Mouse (Mus musculus): ENCODE data around the gene Dnmt1. TPM values are rescaled to one million over a fixed set of nuclear protein-coding genes. Genes with fewer than 3 reads are reported as not detected.

The Dnmt1 gene
- 15.4 and 18.3 TPM in 2 replicates for polyA plus RNA-seq (2012; rRNA removed)

DNA sequence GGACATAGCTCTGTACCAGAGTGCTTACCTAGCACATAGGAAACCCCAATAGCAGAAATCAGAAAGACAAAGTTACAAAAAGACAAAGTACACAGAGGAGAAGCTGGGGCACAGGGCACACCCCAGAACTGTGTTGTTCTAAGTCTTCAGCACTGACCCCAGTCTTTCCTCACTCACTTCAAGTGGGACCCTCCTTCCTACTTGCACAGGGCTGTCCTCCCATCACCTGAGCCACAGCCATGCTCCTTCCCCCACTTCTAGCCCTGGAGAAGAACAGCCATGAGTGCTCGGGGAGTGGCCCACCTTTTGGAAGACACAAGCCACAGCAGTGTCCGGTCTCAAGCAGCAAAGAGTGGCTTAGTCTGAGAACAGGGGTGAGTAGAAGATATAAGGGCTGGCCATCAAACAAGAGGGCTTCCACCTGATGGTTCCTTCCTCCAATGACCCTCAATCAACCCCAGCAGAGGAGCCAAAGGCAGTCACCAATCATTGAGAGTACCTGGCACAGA lies at the start of gene Dnmt1:
TSS of gene Dnmt1 (minus strand) at position 459 of the 509 bp plus-strand sequence.
- no peak within 1 kb of the TSS for H3K4me3 ChIP-seq (ENCODE audit: control insufficient read depth, low read depth, low read length)
- H3K27me3 ChIP-seq (ENCODE audit: control insufficient read depth, insufficient read depth, low read length), result no peaks in the 10 kb centered on the region
- no peaks in the 10 kb centered on the region for H3K36me3 ChIP-seq (ENCODE audit: control insufficient read depth, insufficient read depth, low read length)
- peaks cover 2% of the 10 kb centered on the region for H3K4me1 ChIP-seq (ENCODE audit: control insufficient read depth, insufficient read depth, low read length)
- TF ChIP-seq CTCF (IDR thresholded peaks at IDR 0.05; ENCODE audit: control insufficient read depth, insufficient read depth, insufficient replicate concordance, low read depth, low read length), result no peak
- no peak within 1 kb of the TSS for H3K27ac ChIP-seq (ENCODE audit: control insufficient read depth, insufficient read depth, low read depth, low read length)

DNA sequence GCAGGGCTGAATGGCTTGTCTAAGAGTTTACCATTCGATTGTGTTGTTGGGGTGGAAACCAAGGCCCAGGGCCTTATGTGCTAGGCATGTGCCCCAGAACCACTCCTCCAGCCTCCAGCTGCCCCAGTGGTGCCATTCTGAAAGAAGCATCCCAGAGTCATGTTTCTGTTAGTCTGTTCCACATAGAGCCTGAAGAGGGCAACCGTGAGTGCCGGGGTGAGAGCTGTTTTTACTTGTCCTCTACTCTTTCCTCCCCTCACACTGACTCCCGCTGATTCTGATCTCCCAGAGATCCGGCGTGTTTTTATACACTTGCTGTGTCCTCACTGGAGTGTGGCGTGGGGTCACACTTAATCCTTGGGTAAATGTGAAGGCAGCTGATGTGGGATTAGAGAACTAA lies 48.3 kb upstream of the Dnmt1 start:
- peaks cover 3% of the 10 kb centered on the region; the same call in 1 of the 2 replicates for H3K4me1 ChIP-seq (ENCODE audit: control insufficient read depth, insufficient read depth, low read length)
- TF ChIP-seq CTCF (IDR thresholded peaks at IDR 0.05; ENCODE audit: control insufficient read depth, insufficient read depth, insufficient replicate concordance, low read depth, low read length), result no peak
- no peak for TF ChIP-seq POLR2A (IDR thresholded peaks at IDR 0.05; ENCODE audit: control insufficient read depth, low read depth, low read length)
- H3K36me3 ChIP-seq (ENCODE audit: control insufficient read depth, insufficient read depth, low read length), result peaks cover 2% of the 10 kb centered on the region; the same call in 1 of the 2 replicates
- no peak overlapping the region for H3K27ac ChIP-seq (ENCODE audit: control insufficient read depth, insufficient read depth, low read depth, low read length)
- H3K4me3 ChIP-seq (ENCODE audit: control insufficient read depth, low read depth, low read length), result no peak overlapping the region
- H3K27me3 ChIP-seq (ENCODE audit: control insufficient read depth, insufficient read depth, low read length), result no peaks in the 10 kb centered on the region

DNA sequence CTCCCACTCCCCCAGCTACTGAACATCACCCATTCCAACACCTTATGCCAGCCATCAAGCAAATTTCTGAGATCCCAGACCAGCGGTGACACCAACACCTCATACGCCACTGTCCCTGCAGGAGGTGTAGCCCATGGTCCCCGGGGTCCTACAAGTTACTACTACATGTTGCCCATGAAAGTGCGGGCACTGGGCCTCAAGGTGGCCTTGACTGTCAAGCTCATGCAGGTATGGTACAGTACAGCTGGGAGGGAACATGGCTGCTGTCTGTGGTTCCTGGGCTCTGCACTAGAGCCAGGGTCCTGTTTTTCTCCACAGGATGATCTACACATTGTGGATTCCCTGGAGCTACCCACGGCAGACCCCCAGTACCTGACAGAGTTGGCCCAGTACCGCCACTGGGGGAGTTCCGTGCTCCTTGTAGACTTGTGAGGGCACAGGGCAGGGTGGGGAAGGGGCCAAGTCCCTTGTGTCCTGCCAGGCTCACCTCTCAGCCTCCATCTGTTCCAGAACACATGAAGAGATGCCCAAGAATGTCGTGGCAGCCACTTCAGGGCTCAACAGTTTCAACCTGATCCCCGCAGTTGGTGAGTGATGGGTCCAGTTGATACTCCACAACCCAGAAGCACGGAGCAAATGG lies 47.7 kb upstream of the Dnmt1 start:
- no peaks in the 10 kb centered on the region for H3K27me3 ChIP-seq (ENCODE audit: control insufficient read depth, insufficient read depth, low read length)
- H3K4me1 ChIP-seq (ENCODE audit: control insufficient read depth, insufficient read depth, low read length), result peaks cover 3% of the 10 kb centered on the region; the same call in 1 of the 2 replicates
- H3K27ac ChIP-seq (ENCODE audit: control insufficient read depth, insufficient read depth, low read depth, low read length), result no peak overlapping the region
- no peak overlapping the region for H3K4me3 ChIP-seq (ENCODE audit: control insufficient read depth, low read depth, low read length)
- H3K36me3 ChIP-seq (ENCODE audit: control insufficient read depth, insufficient read depth, low read length), result peaks cover 2% of the 10 kb centered on the region; the same call in 1 of the 2 replicates
- TF ChIP-seq CTCF (IDR thresholded peaks at IDR 0.05; ENCODE audit: control insufficient read depth, insufficient read depth, insufficient replicate concordance, low read depth, low read length) (no peak), POLR2A (IDR thresholded peaks at IDR 0.05; ENCODE audit: control insufficient read depth, low read depth, low read length) (no peak)

DNA sequence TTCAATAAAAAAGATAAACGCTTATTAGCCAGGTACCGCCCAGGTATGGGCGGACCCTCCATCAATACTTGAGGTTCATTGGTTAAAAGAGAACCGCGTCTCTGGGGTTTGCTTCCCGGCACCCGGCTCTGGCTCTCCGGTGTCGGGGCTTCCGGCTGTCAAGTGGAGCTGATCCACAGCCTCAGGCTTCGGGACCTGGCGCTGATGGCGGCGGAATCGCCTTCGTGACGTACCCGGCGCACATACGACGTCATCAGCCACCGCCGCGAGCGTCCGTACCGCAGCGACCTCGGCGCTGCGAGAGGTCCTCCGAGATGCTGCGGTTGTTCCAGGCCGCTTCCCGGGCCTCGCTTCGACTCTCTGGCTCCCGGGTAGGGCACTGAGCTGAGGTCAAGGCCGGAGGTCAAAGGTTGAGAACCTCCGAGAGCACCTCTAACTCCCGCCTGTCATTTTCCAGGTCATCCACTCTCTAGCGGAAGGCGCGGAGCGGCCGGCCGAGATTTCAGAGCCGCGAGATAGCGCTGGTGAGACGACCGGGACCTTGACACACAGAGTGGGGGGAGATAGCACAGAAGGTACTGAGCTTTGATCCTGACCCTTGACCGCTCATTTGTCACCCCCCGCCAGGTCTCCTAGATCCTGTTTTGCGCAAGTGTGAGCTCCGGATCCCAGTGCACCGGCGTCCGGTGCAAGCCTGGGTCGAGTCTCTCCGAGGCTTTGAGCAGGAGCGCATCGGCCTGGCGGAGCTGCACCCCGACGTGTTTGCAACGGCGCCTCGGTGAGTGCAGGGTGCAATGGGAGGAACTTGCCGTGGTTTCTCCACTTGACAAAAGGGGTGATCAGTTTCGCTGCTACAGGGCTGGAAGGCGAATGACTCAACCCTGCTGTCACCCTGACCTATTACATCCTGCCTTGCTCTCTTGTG lies 43.2 kb upstream of the Dnmt1 start, which contains the start of gene Mrpl4:
TSS of gene Mrpl4 (plus strand) at position 112 of the 925 bp plus-strand sequence.
- Histone ChIP-seq H3K27me3 (ENCODE audit: control insufficient read depth, insufficient read depth, low read length) (no peaks in the 10 kb centered on the region), H3K4me3 (ENCODE audit: control insufficient read depth, low read depth, low read length) (peak within 1 kb of the TSS; percentile 99), H3K36me3 (ENCODE audit: control insufficient read depth, insufficient read depth, low read length) (peaks cover 2% of the 10 kb centered on the region; the same call in 1 of the 2 replicates), H3K4me1 (ENCODE audit: control insufficient read depth, insufficient read depth, low read length) (peaks cover 3% of the 10 kb centered on the region; the same call in 1 of the 2 replicates), H3K27ac (ENCODE audit: control insufficient read depth, insufficient read depth, low read depth, low read length) (peak within 1 kb of the TSS; percentile 90)
- TF ChIP-seq POLR2A (IDR thresholded peaks at IDR 0.05; ENCODE audit: control insufficient read depth, low read depth, low read length) (peak; percentile 91), CTCF (IDR thresholded peaks at IDR 0.05; ENCODE audit: control insufficient read depth, insufficient read depth, insufficient replicate concordance, low read depth, low read length) (no peak)

DNA sequence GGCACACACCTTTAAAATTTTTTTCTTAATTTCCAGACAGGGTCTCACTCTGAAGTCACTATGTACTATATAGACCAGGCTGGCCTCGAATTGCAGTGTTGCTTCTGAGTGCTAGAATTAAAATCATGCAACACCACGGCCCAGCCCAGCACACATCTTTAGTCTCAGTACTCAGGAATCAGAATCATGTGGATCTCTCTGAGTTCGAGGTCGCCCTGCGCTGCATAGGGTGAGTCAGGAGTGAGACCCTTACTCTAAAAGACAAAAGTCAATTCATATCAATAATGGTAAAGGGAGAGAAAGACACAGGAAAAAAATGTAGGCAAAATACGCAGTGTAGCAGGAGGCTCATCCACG lies 42.6 kb upstream of the Dnmt1 start:
- H3K27ac ChIP-seq (ENCODE audit: control insufficient read depth, insufficient read depth, low read depth, low read length), result peak overlapping the region; percentile 90
- TF ChIP-seq CTCF (IDR thresholded peaks at IDR 0.05; ENCODE audit: control insufficient read depth, insufficient read depth, insufficient replicate concordance, low read depth, low read length) (no peak), POLR2A (IDR thresholded peaks at IDR 0.05; ENCODE audit: control insufficient read depth, low read depth, low read length) (no peak)
- peaks cover 2% of the 10 kb centered on the region; the same call in 1 of the 2 replicates for H3K36me3 ChIP-seq (ENCODE audit: control insufficient read depth, insufficient read depth, low read length)
- H3K27me3 ChIP-seq (ENCODE audit: control insufficient read depth, insufficient read depth, low read length), result no peaks in the 10 kb centered on the region
- peak overlapping the region; percentile 99 for H3K4me3 ChIP-seq (ENCODE audit: control insufficient read depth, low read depth, low read length)
- peaks cover 3% of the 10 kb centered on the region; the same call in 1 of the 2 replicates for H3K4me1 ChIP-seq (ENCODE audit: control insufficient read depth, insufficient read depth, low read length)

DNA sequence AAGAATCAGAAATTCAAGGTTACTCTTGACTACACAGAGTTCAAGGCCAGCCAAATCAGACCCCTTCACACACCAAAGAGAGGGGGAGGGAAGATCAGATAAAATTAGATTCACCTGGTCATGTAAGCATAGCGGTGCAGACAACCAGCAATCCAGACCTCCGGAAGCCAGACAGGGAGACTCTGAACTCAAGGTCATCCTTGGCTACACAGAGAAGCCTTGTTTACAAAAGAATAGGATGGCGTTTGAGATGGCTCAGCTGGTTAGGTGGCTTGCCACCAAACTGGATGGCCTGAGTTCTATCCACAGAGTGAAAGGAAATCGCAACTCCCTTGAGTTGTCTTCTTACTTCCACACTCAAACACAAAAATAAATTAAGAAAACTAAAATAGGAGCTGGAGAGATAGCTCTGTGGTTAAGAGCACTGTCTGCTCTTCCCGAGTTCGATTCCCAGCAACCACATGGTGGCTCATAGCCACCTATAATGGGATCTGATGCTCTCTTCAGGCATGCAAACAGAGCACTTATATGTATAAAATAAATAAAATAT lies 42.0 kb upstream of the Dnmt1 start:
- Histone ChIP-seq H3K27ac (ENCODE audit: control insufficient read depth, insufficient read depth, low read depth, low read length) (no peak overlapping the region), H3K27me3 (ENCODE audit: control insufficient read depth, insufficient read depth, low read length) (no peaks in the 10 kb centered on the region), H3K36me3 (ENCODE audit: control insufficient read depth, insufficient read depth, low read length) (no peaks in the 10 kb centered on the region; the same call in 1 of the 2 replicates), H3K4me1 (ENCODE audit: control insufficient read depth, insufficient read depth, low read length) (peaks cover 3% of the 10 kb centered on the region; the same call in 1 of the 2 replicates), H3K4me3 (ENCODE audit: control insufficient read depth, low read depth, low read length) (no peak overlapping the region)
- no peak for TF ChIP-seq POLR2A (IDR thresholded peaks at IDR 0.05; ENCODE audit: control insufficient read depth, low read depth, low read length)
- no peak for TF ChIP-seq CTCF (IDR thresholded peaks at IDR 0.05; ENCODE audit: control insufficient read depth, insufficient read depth, insufficient replicate concordance, low read depth, low read length)
